In the genomic region with DNA sequence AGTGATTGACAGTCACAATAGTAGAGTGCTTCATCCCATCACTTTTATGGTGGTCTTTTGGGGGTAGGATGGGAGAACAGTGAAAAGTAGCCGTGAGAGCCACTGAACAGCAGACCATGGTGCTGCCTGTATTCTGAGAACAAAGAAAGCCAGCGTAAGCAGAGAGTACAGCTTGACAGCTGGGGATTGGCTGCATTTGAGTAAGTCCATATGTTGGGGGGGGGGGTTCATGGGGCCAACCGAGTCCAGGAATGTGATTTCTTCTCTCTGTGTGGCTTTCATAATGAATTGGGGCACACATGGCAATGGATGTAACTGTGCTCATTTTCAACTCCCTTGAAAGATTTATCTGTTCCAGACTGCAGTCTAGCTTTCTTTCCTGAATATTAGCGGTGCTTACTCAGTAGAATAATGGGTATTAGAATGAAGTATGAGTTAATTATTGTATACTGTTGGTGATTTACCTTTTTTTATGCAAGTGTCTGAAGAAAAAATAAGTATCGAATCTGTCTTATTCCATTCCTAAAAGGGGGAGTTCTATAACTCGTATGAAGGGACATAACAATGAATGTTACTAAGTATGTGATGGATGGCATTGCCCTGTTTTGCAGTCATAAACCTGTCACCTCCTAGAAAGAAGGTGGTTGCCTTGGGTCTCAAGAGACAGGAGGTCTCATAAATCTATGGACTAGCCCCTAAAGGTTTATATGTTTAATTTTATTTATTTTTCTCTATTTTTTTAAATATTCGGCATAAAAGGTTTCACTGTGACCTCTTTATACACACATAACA, we compare ENCODE assay signal across 14 mouse cellular contexts.
DNase-seq lines count a peak whose midpoint lies in the region; ATAC-seq and TF ChIP-seq lines count a peak whose summit lies in the region.
"Had no signal": no experiment of that assay in that cellular context is flagged by ENCODE, and none has a peak within 500 bp of the region (broad histone marks: within the 10 kb centered on the region; RNA-seq: fewer than 3 reads in every experiment).

No protein-coding gene starts in this region.

- no peaks in the 10 kb centered on the region for H3K27me3 ChIP-seq in lung, postnatal 0 days (replicated peaks; ENCODE audit: insufficient read depth, low read length)
- no peaks in the 10 kb centered on the region for H3K27me3 ChIP-seq in embryonic facial prominence, embryonic 12.5 days
- no peaks in the 10 kb centered on the region for H3K27me3 ChIP-seq in hindbrain, embryonic 15.5 days
- no peaks in the 10 kb centered on the region for H3K27me3 ChIP-seq in neural tube, embryonic 12.5 days (replicated peaks)
- no peaks in the 10 kb centered on the region for H3K27me3 ChIP-seq in intestine, postnatal 0 days (replicated peaks; ENCODE audit: control insufficient read depth, insufficient read depth, low read length)
- H3K27me3 ChIP-seq: liver, embryonic 13.5 days; megakaryocyte, embryonic 14.5 days had no signal

- peak; percentile 40 for DNase-seq in lung, postnatal 0 days (ENCODE audit: low spot score)
- no peak for DNase-seq in lung, postnatal 4 days
- no peak for DNase-seq in urinary bladder, postnatal 36 days (ENCODE audit: low spot score in 2 of 2)
- DNase-seq: adrenal gland, postnatal 10 days; kidney, postnatal 14 days; layer of hippocampus, postnatal 36 days; liver, embryonic 13.5 days; spleen, adult 18-20 months had no signal

- H3K4me1 ChIP-seq in lung, postnatal 0 days (ENCODE audit: insufficient read depth, low read depth, low read length), result no peaks in the 10 kb centered on the region
- peaks cover 17% of the 10 kb centered on the region; the same call in 1 of the 2 replicates for H3K4me1 ChIP-seq in embryonic facial prominence, embryonic 12.5 days
- H3K4me1 ChIP-seq in hindbrain, embryonic 15.5 days (replicated peaks), result no peaks in the 10 kb centered on the region
- no peaks in the 10 kb centered on the region for H3K4me1 ChIP-seq in neural tube, embryonic 12.5 days
- H3K4me1 ChIP-seq in intestine, postnatal 0 days (replicated peaks; ENCODE audit: control insufficient read depth, insufficient read depth, low read length), result no peaks in the 10 kb centered on the region
- H3K4me1 ChIP-seq: liver, embryonic 13.5 days; megakaryocyte, embryonic 14.5 days had no signal

- no peak overlapping the region for H3K4me3 ChIP-seq in lung, postnatal 0 days (ENCODE audit: low read depth, low read length)
- no peak overlapping the region for H3K4me3 ChIP-seq in embryonic facial prominence, embryonic 12.5 days
- H3K4me3 ChIP-seq in hindbrain, embryonic 15.5 days, result no peak overlapping the region
- no peak overlapping the region for H3K4me3 ChIP-seq in neural tube, embryonic 12.5 days
- no peak overlapping the region for H3K4me3 ChIP-seq in intestine, postnatal 0 days (ENCODE audit: low read depth, low read length)
- H3K4me3 ChIP-seq: liver, embryonic 13.5 days; megakaryocyte, embryonic 14.5 days had no signal

- no peaks in the 10 kb centered on the region for H3K9me3 ChIP-seq in lung, postnatal 0 days (ENCODE audit: low read length)
- H3K9me3 ChIP-seq in embryonic facial prominence, embryonic 12.5 days, result no peaks in the 10 kb centered on the region
- no peaks in the 10 kb centered on the region for H3K9me3 ChIP-seq in hindbrain, embryonic 15.5 days
- no peaks in the 10 kb centered on the region for H3K9me3 ChIP-seq in neural tube, embryonic 12.5 days
- H3K9me3 ChIP-seq in intestine, postnatal 0 days (ENCODE audit: control insufficient read depth), result no peaks in the 10 kb centered on the region
- H3K9me3 ChIP-seq: liver, embryonic 13.5 days had no signal

- peak; percentile 55 for ATAC-seq in lung, postnatal 0 days
- 0 out of 2 replicates have a peak, but pooled peaks have one; percentile 69 for ATAC-seq in embryonic facial prominence, embryonic 12.5 days (ENCODE audit: insufficient number of reproducible peaks, insufficient read depth, low FRiP score, low TSS enrichment)
- peak; percentile 73 for ATAC-seq in hindbrain, embryonic 15.5 days (ENCODE audit: low FRiP score, low read depth)
- ATAC-seq in neural tube, embryonic 12.5 days (ENCODE audit: low FRiP score, low read depth), result peak; percentile 79
- ATAC-seq in intestine, postnatal 0 days, result no peak

- no peaks in the 10 kb centered on the region for H3K36me3 ChIP-seq in lung, postnatal 0 days (ENCODE audit: insufficient read depth, low read length)
- H3K36me3 ChIP-seq in embryonic facial prominence, embryonic 12.5 days, result no peaks in the 10 kb centered on the region
- H3K36me3 ChIP-seq in hindbrain, embryonic 15.5 days, result no peaks in the 10 kb centered on the region
- no peaks in the 10 kb centered on the region for H3K36me3 ChIP-seq in neural tube, embryonic 12.5 days
- no peaks in the 10 kb centered on the region for H3K36me3 ChIP-seq in intestine, postnatal 0 days (ENCODE audit: control insufficient read depth, insufficient read depth)
- H3K36me3 ChIP-seq: liver, embryonic 13.5 days had no signal

- no peak for TF ChIP-seq CTCF in lung, postnatal 0 days (IDR thresholded peaks at IDR 0.05)
- TF ChIP-seq CTCF in intestine, postnatal 0 days (IDR thresholded peaks at IDR 0.05; ENCODE audit: low read depth), result no peak

- 59% methylated on average over 7 of the region's 7 CpGs for WGBS in lung, postnatal 0 days
- WGBS in embryonic facial prominence, embryonic 12.5 days, result 49% methylated on average over 7 of the region's 7 CpGs
- WGBS in hindbrain, embryonic 15.5 days, result 54% methylated on average over 7 of the region's 7 CpGs
- 50% methylated on average over 7 of the region's 7 CpGs for WGBS in neural tube, embryonic 12.5 days
- WGBS in intestine, postnatal 0 days, result 75% methylated on average over 7 of the region's 7 CpGs

- TF ChIP-seq EP300 in lung, postnatal 0 days (IDR thresholded peaks at IDR 0.05), result no peak

- no peak overlapping the region for H3K27ac ChIP-seq in lung, postnatal 0 days (ENCODE audit: low read length)
- 0 out of 2 replicates have a peak overlapping the region, but pooled peaks have one; percentile 41 for H3K27ac ChIP-seq in embryonic facial prominence, embryonic 12.5 days
- 0 out of 2 replicates have a peak overlapping the region, but pooled peaks have one; percentile 21 for H3K27ac ChIP-seq in hindbrain, embryonic 15.5 days (replicated peaks)
- no peak overlapping the region for H3K27ac ChIP-seq in neural tube, embryonic 12.5 days
- no peak overlapping the region for H3K27ac ChIP-seq in intestine, postnatal 0 days (ENCODE audit: low read depth, low read length)
- H3K27ac ChIP-seq: liver, embryonic 13.5 days had no signal

- H3K9ac ChIP-seq in lung, postnatal 0 days (replicated peaks; ENCODE audit: low read depth), result no peak overlapping the region
- H3K9ac ChIP-seq in embryonic facial prominence, embryonic 12.5 days, result no peak overlapping the region
- no peak overlapping the region for H3K9ac ChIP-seq in hindbrain, embryonic 15.5 days
- no peak overlapping the region for H3K9ac ChIP-seq in neural tube, embryonic 12.5 days
- no peak overlapping the region for H3K9ac ChIP-seq in intestine, postnatal 0 days (ENCODE audit: low read depth, low read length)
- H3K9ac ChIP-seq: liver, embryonic 13.5 days had no signal

- no peak overlapping the region for H3K4me2 ChIP-seq in lung, postnatal 0 days (replicated peaks; ENCODE audit: low read depth, low read length)
- no peak overlapping the region for H3K4me2 ChIP-seq in embryonic facial prominence, embryonic 12.5 days (replicated peaks)
- H3K4me2 ChIP-seq in hindbrain, embryonic 15.5 days, result no peak overlapping the region
- H3K4me2 ChIP-seq in neural tube, embryonic 12.5 days (replicated peaks), result no peak overlapping the region
- no peak overlapping the region for H3K4me2 ChIP-seq in intestine, postnatal 0 days (replicated peaks; ENCODE audit: low read depth)
- H3K4me2 ChIP-seq: heart, embryonic 11.5 days; liver, embryonic 13.5 days had no signal

Comparison
In these comparisons a context has a peak if more than half of its experiments do, and no peak if none do; other contexts are left out.
1. H3K27ac ChIP-seq: peak in embryonic facial prominence, embryonic 12.5 days (single experiment) and hindbrain, embryonic 15.5 days (single experiment); none in lung, postnatal 0 days (single experiment), neural tube, embryonic 12.5 days (single experiment) and intestine, postnatal 0 days (single experiment).